Mouse (Mus musculus): ENCODE data around the gene Tnpo1. TPM values are rescaled to one million over a fixed set of nuclear protein-coding genes. Genes with fewer than 3 reads are reported as not detected.
"Not testable (repeated sequence)": the region's sequence is repeated elsewhere in the genome, so short reads cannot be mapped to it uniquely, and the experiment has no call there.

Tnpo1 gene
- polyA plus RNA-seq, 1 experiment, result 36.0 TPM

DNA sequence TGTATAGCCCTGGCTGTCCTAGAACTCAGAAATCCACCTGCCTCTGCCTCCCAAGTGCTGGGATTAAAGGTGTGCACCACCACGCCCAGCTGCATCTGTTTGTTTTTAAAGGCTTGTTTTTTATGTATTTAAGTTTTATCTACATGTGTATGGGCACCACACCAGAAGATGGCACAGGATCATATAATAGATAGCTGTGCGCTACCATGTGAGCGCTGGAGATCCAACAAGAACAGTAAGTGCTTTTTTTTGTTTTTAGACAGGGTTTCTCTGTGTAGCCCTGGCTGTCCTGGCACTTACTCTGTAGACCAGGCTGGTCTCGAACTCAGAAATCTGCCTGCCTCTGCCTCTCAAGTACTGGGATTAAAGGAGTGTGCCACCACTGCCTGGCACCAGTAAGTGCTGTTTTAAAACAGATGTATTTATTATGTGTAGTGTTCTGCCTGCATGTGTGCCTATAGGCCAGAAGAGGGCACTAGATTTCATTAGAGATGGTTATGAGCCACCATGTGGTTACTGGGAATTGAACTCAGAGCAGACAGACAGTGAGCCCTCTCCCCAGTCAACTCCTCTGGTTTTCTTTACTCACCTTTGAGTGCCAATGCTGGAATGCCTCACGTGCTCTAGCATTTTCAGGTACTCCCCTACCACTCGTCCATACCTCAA, 89.6 kb downstream of the Tnpo1 start:
- no peak overlapping the region for H3K4me3 ChIP-seq
- TF ChIP-seq CEBPB (IDR thresholded peaks at IDR 0.05; ENCODE audit: insufficient read depth, poor library complexity, severe bottlenecking) (no peak), E2F4 (IDR thresholded peaks at IDR 0.05; ENCODE audit: insufficient read depth) (no peak), USF1 (IDR thresholded peaks at IDR 0.05; ENCODE audit: low read depth) (no peak), POLR2AphosphoS2 (IDR thresholded peaks at IDR 0.05; ENCODE audit: insufficient read length, low read depth) (no peak), TCF3 (IDR thresholded peaks at IDR 0.05; ENCODE audit: insufficient read length, low read depth) (no peak), TCF12 (IDR thresholded peaks at IDR 0.05; ENCODE audit: insufficient read depth, poor library complexity, severe bottlenecking) (no peak), MYOD1 (IDR thresholded peaks at IDR 0.05; ENCODE audit: control insufficient read depth in 1 of 3, insufficient read length in 2 of 3, low read depth in 2 of 3) (no peak), MYOG (IDR thresholded peaks at IDR 0.05; ENCODE audit: control insufficient read depth in 1 of 3, insufficient read depth in 1 of 3, insufficient read length in 2 of 3, low read depth in 2 of 3) (no peak)

DNA sequence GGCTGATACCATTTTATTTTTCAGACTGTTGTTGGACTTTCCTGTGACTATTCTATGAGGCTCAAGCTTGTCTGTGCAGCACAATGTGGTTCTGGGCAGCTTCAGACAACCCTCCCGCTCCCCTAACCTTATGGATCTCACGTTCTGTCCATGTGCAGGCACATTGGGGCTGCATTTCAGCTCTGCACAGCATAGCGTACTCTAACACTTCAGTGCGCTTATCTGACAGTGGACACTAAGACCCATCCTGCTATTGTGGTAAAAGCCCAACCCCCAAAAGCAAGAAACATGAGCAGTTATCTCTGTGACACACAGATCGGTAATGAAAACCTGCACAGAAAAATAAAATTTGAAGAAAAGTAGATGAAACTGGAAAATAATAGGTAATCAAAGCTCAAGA, 90.4 kb downstream of the Tnpo1 start:
- TF ChIP-seq REST (IDR thresholded peaks at IDR 0.05; ENCODE audit: insufficient read depth, insufficient read length), result no peak
- peak; percentile 73 for TF ChIP-seq POLR2AphosphoS2 (IDR thresholded peaks at IDR 0.05; ENCODE audit: insufficient read length, low read depth)
- no peaks in the 10 kb centered on the region for H3K27me3 ChIP-seq (ENCODE audit: control insufficient read depth, insufficient read depth, insufficient read length)
- H3ac ChIP-seq (ENCODE audit: control insufficient read depth, insufficient read length), result no peak overlapping the region
- no peaks in the 10 kb centered on the region for H3K79me2 ChIP-seq (ENCODE audit: control insufficient read depth, insufficient read depth)
- peaks cover 36% of the 10 kb centered on the region for H3K36me3 ChIP-seq (ENCODE audit: control insufficient read depth, insufficient read depth)
- no peak overlapping the region for H3K4me3 ChIP-seq
- H3K4me2 ChIP-seq (ENCODE audit: low read depth), result no peak overlapping the region

More for the DNA sequence above, 89.6 kb downstream of the Tnpo1 start:
- Histone ChIP-seq H3K27me3 (ENCODE audit: control insufficient read depth, insufficient read depth, insufficient read length) (no peaks in the 10 kb centered on the region), H3K4me2 (ENCODE audit: low read depth) (no peak overlapping the region), H3K36me3 (ENCODE audit: control insufficient read depth, insufficient read depth) (peaks cover 37% of the 10 kb centered on the region), H3ac (ENCODE audit: control insufficient read depth, insufficient read length) (no peak overlapping the region), H3K79me2 (ENCODE audit: control insufficient read depth, insufficient read depth) (no peaks in the 10 kb centered on the region)

DNA sequence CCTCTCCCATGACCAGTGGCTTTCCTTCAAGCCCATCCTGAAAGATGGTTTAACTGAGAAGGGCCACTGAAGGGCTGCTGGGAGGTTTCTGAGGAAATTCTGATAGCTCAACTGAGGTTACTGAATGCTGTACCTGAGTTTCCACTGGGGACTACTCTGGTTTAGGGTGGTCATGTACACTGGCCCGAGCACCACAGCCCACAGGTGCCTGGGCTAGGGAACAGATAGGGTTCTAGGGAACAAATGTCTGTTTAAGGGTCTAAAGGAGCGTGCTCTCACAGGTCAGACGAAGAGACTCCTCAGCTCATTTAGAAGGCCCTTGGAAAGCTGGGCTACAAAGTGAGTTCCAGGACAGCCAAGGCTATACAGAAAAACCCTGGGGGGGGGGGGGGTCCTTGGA, 91.5 kb downstream of the Tnpo1 start:
- Histone ChIP-seq H3K36me3 (ENCODE audit: control insufficient read depth, insufficient read depth) (peaks cover 26% of the 10 kb centered on the region), H3K4me3 (no peak overlapping the region), H3ac (ENCODE audit: control insufficient read depth, insufficient read length) (no peak overlapping the region), H3K4me2 (ENCODE audit: low read depth) (no peak overlapping the region), H3K27me3 (ENCODE audit: control insufficient read depth, insufficient read depth, insufficient read length) (no peaks in the 10 kb centered on the region), H3K79me2 (ENCODE audit: control insufficient read depth, insufficient read depth) (no peaks in the 10 kb centered on the region)
- no peak for TF ChIP-seq USF1 (IDR thresholded peaks at IDR 0.05; ENCODE audit: low read depth)
- no peak for TF ChIP-seq POLR2A (IDR thresholded peaks at IDR 0.05; ENCODE audit: insufficient read length, low read depth)
- no peak for TF ChIP-seq TCF3 (IDR thresholded peaks at IDR 0.05; ENCODE audit: insufficient read length, low read depth)
- TF ChIP-seq CEBPB (IDR thresholded peaks at IDR 0.05; ENCODE audit: insufficient read depth, poor library complexity, severe bottlenecking), result no peak
- TF ChIP-seq POLR2AphosphoS2 (IDR thresholded peaks at IDR 0.05; ENCODE audit: insufficient read length, low read depth), result peak; percentile 53
- TF ChIP-seq REST (IDR thresholded peaks at IDR 0.05; ENCODE audit: insufficient read depth, insufficient read length), result no peak

DNA sequence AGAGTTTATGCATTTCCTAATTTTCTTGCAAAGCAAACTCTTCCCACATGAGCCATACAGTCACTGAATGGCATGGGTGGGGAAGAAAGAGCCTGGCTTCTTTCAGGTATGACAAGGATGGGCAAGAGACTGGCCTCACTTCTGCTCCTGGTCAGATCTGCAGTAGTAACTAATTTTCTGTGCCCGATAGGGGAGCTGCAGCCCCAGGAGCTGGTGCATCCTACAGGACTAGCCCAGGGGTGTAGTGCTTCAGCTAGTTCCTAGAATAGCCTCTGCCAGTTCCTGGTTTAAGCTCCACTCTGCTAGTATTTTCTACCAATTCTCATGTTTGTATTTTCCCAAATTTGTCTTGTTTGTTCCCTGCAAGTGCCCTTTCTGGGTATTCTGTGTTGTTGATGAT, 92.0 kb downstream of the Tnpo1 start:
- no peaks in the 10 kb centered on the region for H3K79me2 ChIP-seq (ENCODE audit: control insufficient read depth, insufficient read depth)
- H3K4me3 ChIP-seq, result no peak overlapping the region
- TF ChIP-seq SRF (IDR thresholded peaks at IDR 0.05; ENCODE audit: control insufficient read depth, insufficient read length, low read depth) (no peak), E2F4 (IDR thresholded peaks at IDR 0.05; ENCODE audit: insufficient read depth) (no peak), USF1 (IDR thresholded peaks at IDR 0.05; ENCODE audit: low read depth) (no peak), MYOD1 (IDR thresholded peaks at IDR 0.05; ENCODE audit: control insufficient read depth in 1 of 3, insufficient read length in 2 of 3, low read depth in 2 of 3) (no peak), CEBPB (IDR thresholded peaks at IDR 0.05; ENCODE audit: insufficient read depth, poor library complexity, severe bottlenecking) (no peak), POLR2AphosphoS2 (IDR thresholded peaks at IDR 0.05; ENCODE audit: insufficient read length, low read depth) (peak; percentile 28), MYOG (IDR thresholded peaks at IDR 0.05; ENCODE audit: control insufficient read depth in 1 of 3, insufficient read depth in 1 of 3, insufficient read length in 2 of 3, low read depth in 2 of 3) (no peak), POLR2A (IDR thresholded peaks at IDR 0.05; ENCODE audit: insufficient read length, low read depth) (no peak), TCF12 (IDR thresholded peaks at IDR 0.05; ENCODE audit: insufficient read depth, poor library complexity, severe bottlenecking) (no peak)
- no peak overlapping the region for H3ac ChIP-seq (ENCODE audit: control insufficient read depth, insufficient read length)
- H3K36me3 ChIP-seq (ENCODE audit: control insufficient read depth, insufficient read depth), result peaks cover 22% of the 10 kb centered on the region
- H3K4me2 ChIP-seq (ENCODE audit: low read depth), result no peak overlapping the region
- H3K27me3 ChIP-seq (ENCODE audit: control insufficient read depth, insufficient read depth, insufficient read length), result no peaks in the 10 kb centered on the region

DNA sequence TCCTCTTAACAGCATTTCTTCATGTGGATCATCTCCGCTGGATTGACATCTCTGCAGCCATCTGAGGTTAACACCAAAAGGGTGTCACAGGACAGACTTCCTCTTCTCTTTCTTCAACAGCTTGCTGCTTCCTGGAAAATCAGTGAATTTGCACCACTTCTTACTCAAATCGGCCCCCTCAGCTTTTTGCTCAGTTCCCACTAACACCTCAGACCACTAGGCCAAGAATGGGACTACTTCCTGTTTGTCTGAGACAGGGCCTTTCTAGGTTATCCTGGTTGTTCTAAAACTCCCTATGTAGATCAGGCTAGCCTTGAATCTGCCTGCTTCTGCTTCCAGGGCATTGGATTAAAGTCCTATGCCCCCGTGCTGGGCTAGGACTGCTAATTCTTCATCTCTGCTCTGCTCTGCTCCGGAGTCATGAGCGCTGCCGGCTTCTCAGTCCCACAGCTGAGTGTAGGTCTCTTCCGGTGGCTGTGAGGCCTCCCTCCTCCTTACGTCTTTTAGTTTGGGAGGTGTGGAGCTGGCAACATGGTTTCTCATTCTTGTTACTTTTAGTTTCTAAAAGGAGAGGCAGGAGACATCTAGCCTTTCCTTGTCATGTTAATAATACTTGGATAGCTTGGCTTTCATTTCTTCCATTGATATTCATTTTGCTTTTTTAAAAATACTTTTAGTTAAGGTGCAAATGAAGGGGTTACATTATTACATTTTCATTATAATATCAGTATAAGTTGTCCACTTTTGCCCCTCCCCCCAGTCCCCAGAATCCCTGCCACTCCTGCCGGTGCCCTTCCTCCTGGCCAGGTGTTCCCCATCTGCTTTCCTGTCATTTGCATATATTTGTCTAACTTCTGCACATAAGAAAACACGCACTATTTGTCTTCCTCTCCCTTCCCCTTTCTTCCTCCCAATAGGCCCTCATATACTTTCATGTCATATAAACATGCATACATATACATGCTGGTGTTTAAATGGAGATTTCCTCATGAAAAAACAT, 93.4 kb downstream of the Tnpo1 start:
- H3K36me3 ChIP-seq (ENCODE audit: control insufficient read depth, insufficient read depth), result peaks cover 14% of the 10 kb centered on the region
- H3K4me2 ChIP-seq (ENCODE audit: low read depth), result no peak overlapping the region
- no peaks in the 10 kb centered on the region for H3K27me3 ChIP-seq (ENCODE audit: control insufficient read depth, insufficient read depth, insufficient read length)
- H3K79me2 ChIP-seq (ENCODE audit: control insufficient read depth, insufficient read depth), result no peaks in the 10 kb centered on the region
- H3ac ChIP-seq (ENCODE audit: control insufficient read depth, insufficient read length), result no peak overlapping the region
- no peak for TF ChIP-seq MYOD1 (IDR thresholded peaks at IDR 0.05; ENCODE audit: control insufficient read depth in 1 of 3, insufficient read length in 2 of 3, low read depth in 2 of 3)
- no peak for TF ChIP-seq USF1 (IDR thresholded peaks at IDR 0.05; ENCODE audit: low read depth)
- TF ChIP-seq POLR2AphosphoS2 (IDR thresholded peaks at IDR 0.05; ENCODE audit: insufficient read length, low read depth), result no peak
- no peak for TF ChIP-seq REST (IDR thresholded peaks at IDR 0.05; ENCODE audit: insufficient read depth, insufficient read length)
- no peak for TF ChIP-seq TCF12 (IDR thresholded peaks at IDR 0.05; ENCODE audit: insufficient read depth, poor library complexity, severe bottlenecking)
- TF ChIP-seq MYOG (IDR thresholded peaks at IDR 0.05; ENCODE audit: control insufficient read depth in 1 of 3, insufficient read depth in 1 of 3, insufficient read length in 2 of 3, low read depth in 2 of 3), result no peak
- TF ChIP-seq SRF (IDR thresholded peaks at IDR 0.05; ENCODE audit: control insufficient read depth, insufficient read length, low read depth), result no peak
- TF ChIP-seq CEBPB (IDR thresholded peaks at IDR 0.05; ENCODE audit: insufficient read depth, poor library complexity, severe bottlenecking), result no peak
- TF ChIP-seq MAX (IDR thresholded peaks at IDR 0.05; ENCODE audit: low read depth), result no peak
- TF ChIP-seq TCF3 (IDR thresholded peaks at IDR 0.05; ENCODE audit: insufficient read length, low read depth), result no peak
- TF ChIP-seq POLR2A (IDR thresholded peaks at IDR 0.05; ENCODE audit: insufficient read length, low read depth), result no peak
- no peak overlapping the region for H3K4me3 ChIP-seq

DNA sequence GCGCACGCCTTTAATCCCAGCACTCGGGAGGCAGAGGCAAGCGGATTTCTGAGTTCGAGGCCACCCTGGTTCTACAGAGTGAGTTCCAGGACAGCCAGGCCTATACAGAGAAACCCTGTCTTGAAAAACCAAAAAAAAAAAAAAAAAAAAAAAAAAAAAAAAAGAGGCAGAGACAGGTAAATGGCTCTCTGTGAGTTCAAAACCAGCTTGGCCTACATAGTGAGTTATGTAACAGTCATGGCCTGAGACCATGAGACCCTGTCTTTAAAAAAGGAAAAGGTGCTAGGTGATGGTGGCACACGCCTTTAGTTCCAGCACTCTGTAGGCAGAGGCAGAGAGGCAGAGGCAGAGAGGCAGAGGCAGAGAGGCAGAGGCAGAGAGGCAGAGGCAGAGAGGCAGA, 97.2 kb downstream of the Tnpo1 start:
- not testable (repeated sequence) for H3K4me2 ChIP-seq (ENCODE audit: low read depth); H3ac ChIP-seq (ENCODE audit: control insufficient read depth, insufficient read length); H3K27me3 ChIP-seq (ENCODE audit: control insufficient read depth, insufficient read depth, insufficient read length); H3K79me2 ChIP-seq (ENCODE audit: control insufficient read depth, insufficient read depth); H3K36me3 ChIP-seq (ENCODE audit: control insufficient read depth, insufficient read depth); H3K4me3 ChIP-seq

Measured in myocyte (in vitro differentiated cells).